Mouse (Mus musculus): ENCODE results near the gene Cacul1.

Gene Cacul1

GRCm38 (mm10) chr19:60580582-60581339 is at the start of gene Cacul1:
Gene Cacul1 (minus strand): TSS chr19:60581025.
- in situ Hi-C loops (cut with MboI, MseI), result no loop called here

- in situ Hi-C loops (cut with MboI, MseI), result no loop called here
These were observed 38.6 kb upstream of the Cacul1 start for GRCm38 (mm10) chr19:60619420-60619819.

GRCm38 (mm10) chr19:60617007-60617406 is 36.2 kb upstream of the Cacul1 start:
- in situ Hi-C loops (cut with MboI, MseI), result no loop called here

GRCm38 (mm10) chr19:60615470-60616200 is 34.8 kb upstream of the Cacul1 start:
- in situ Hi-C loops (cut with MboI, MseI), result no loop called here

GRCm38 (mm10) chr19:60611525-60612215 is 30.8 kb upstream of the Cacul1 start:
- in situ Hi-C loops (cut with MboI, MseI), result loop anchor here (5.0 kb wide), 1 partner anchor 96 kb away; no protein-coding TSS in a partner anchor

GRCm38 (mm10) chr19:60608766-60609165 is 27.9 kb upstream of the Cacul1 start:
- in situ Hi-C loops (cut with MboI, MseI), result loop anchor here (10.0 kb wide), 1 partner anchor 64 kb away; no protein-coding TSS in a partner anchor

GRCm38 (mm10) chr19:60603586-60603985 is 22.8 kb upstream of the Cacul1 start:
- in situ Hi-C loops (cut with MboI, MseI), result loop anchor here (10.0 kb wide), 1 partner anchor 59 kb away; no protein-coding TSS in a partner anchor

GRCm38 (mm10) chr19:60602066-60602465 is 21.2 kb upstream of the Cacul1 start:
- in situ Hi-C loops (cut with MboI, MseI), result loop anchor here (10.0 kb wide), 1 partner anchor 57 kb away; no protein-coding TSS in a partner anchor

- in situ Hi-C loops (cut with MboI, MseI), result no loop called here
These were observed 17.3 kb upstream of the Cacul1 start for GRCm38 (mm10) chr19:60598025-60598697.

GRCm38 (mm10) chr19:60589646-60590045 is 8.8 kb upstream of the Cacul1 start:
- in situ Hi-C loops (cut with MboI, MseI), result no loop called here

- in situ Hi-C loops (cut with MboI, MseI), result no loop called here
These were observed 5.8 kb upstream of the Cacul1 start for GRCm38 (mm10) chr19:60586652-60587051.

- in situ Hi-C loops (cut with MboI, MseI), result no loop called here
These were observed 2.4 kb upstream of the Cacul1 start for GRCm38 (mm10) chr19:60583201-60583600.

GRCm38 (mm10) chr19:60581377-60582290 is 809 bp upstream of the Cacul1 start:
- in situ Hi-C loops (cut with MboI, MseI), result no loop called here

- in situ Hi-C loops (cut with MboI, MseI), result no loop called here
These were observed 849 bp downstream of the Cacul1 start for GRCm38 (mm10) chr19:60579771-60580581.

GRCm38 (mm10) chr19:60576741-60577140 is 4.1 kb downstream of the Cacul1 start:
- in situ Hi-C loops (cut with MboI, MseI), result no loop called here

GRCm38 (mm10) chr19:60560497-60560896 is 20.3 kb downstream of the Cacul1 start:
- in situ Hi-C loops (cut with MboI, MseI), result no loop called here

GRCm38 (mm10) chr19:60554866-60555438 is 25.9 kb downstream of the Cacul1 start:
- in situ Hi-C loops (cut with MboI, MseI), result no loop called here

GRCm38 (mm10) chr19:60553501-60553900 is 27.3 kb downstream of the Cacul1 start:
- in situ Hi-C loops (cut with MboI, MseI), result no loop called here

GRCm38 (mm10) chr19:60543302-60543701 is 37.5 kb downstream of the Cacul1 start:
- in situ Hi-C loops (cut with MboI, MseI), result loop anchor here (10.0 kb wide), 1 partner anchor 61 kb away; no protein-coding TSS in a partner anchor

Measured in T-helper 2 cell (primary cell).